Mouse (Mus musculus): Measurements from ENCODE around the gene Cx3cl1. TPM values are rescaled to one million over a fixed set of nuclear protein-coding genes. Genes with fewer than 3 reads are reported as not detected.

Gene Cx3cl1
- polyA plus RNA-seq, 1 experiment = 3.2 TPM

- no peak overlapping the region for H3K27ac ChIP-seq (ENCODE audit: insufficient read depth, low read length)
- no peak overlapping the region for H3K9ac ChIP-seq (ENCODE audit: low read depth, poor library complexity, severe bottlenecking)
- H3K4me3 ChIP-seq (ENCODE audit: low read depth, low read length) = no peak overlapping the region
- H3K4me1 ChIP-seq (ENCODE audit: control insufficient read depth, insufficient read depth, low read length) = no peaks in the 10 kb centered on the region
- no peak for TF ChIP-seq CTCF (IDR thresholded peaks at IDR 0.05; ENCODE audit: low read depth, low read length)
- TF ChIP-seq EP300 (IDR thresholded peaks at IDR 0.05; ENCODE audit: insufficient read depth, low read depth, low read length) = no peak
- TF ChIP-seq POLR2A (IDR thresholded peaks at IDR 0.05; ENCODE audit: insufficient read depth, low read length) = no peak
- no peaks in the 10 kb centered on the region for H3K36me3 ChIP-seq (ENCODE audit: control insufficient read depth, insufficient read depth, low read length, poor library complexity, severe bottlenecking)
- no peaks in the 10 kb centered on the region for H3K9me3 ChIP-seq (replicated peaks; ENCODE audit: control insufficient read depth, insufficient read depth, low read length, poor library complexity, severe bottlenecking)
- H3K27me3 ChIP-seq (ENCODE audit: control insufficient read depth, insufficient read depth, low read length, poor library complexity, severe bottlenecking) = no peaks in the 10 kb centered on the region
Observed at GRCm38 (mm10) chr8:94787524-94788501, 16.0 kb downstream of the Cx3cl1 start.

GRCm38 (mm10) chr8:94789256-94789955 lies 17.6 kb downstream of the Cx3cl1 start:
- Histone ChIP-seq H3K27ac (ENCODE audit: insufficient read depth, low read length) (no peak overlapping the region), H3K27me3 (ENCODE audit: control insufficient read depth, insufficient read depth, low read length, poor library complexity, severe bottlenecking) (no peaks in the 10 kb centered on the region), H3K4me1 (ENCODE audit: control insufficient read depth, insufficient read depth, low read length) (no peaks in the 10 kb centered on the region), H3K9me3 (replicated peaks; ENCODE audit: control insufficient read depth, insufficient read depth, low read length, poor library complexity, severe bottlenecking) (no peaks in the 10 kb centered on the region), H3K36me3 (ENCODE audit: control insufficient read depth, insufficient read depth, low read length, poor library complexity, severe bottlenecking) (no peaks in the 10 kb centered on the region), H3K4me3 (ENCODE audit: low read depth, low read length) (no peak overlapping the region), H3K9ac (ENCODE audit: low read depth, poor library complexity, severe bottlenecking) (no peak overlapping the region)
- TF ChIP-seq POLR2A (IDR thresholded peaks at IDR 0.05; ENCODE audit: insufficient read depth, low read length) (no peak), EP300 (IDR thresholded peaks at IDR 0.05; ENCODE audit: insufficient read depth, low read depth, low read length) (no peak), CTCF (IDR thresholded peaks at IDR 0.05; ENCODE audit: low read depth, low read length) (no peak)

- Histone ChIP-seq H3K4me3 (ENCODE audit: low read depth, low read length) (no peak overlapping the region), H3K4me1 (ENCODE audit: control insufficient read depth, insufficient read depth, low read length) (no peaks in the 10 kb centered on the region), H3K9me3 (replicated peaks; ENCODE audit: control insufficient read depth, insufficient read depth, low read length, poor library complexity, severe bottlenecking) (no peaks in the 10 kb centered on the region), H3K36me3 (ENCODE audit: control insufficient read depth, insufficient read depth, low read length, poor library complexity, severe bottlenecking) (no peaks in the 10 kb centered on the region), H3K27ac (ENCODE audit: insufficient read depth, low read length) (no peak overlapping the region), H3K9ac (ENCODE audit: low read depth, poor library complexity, severe bottlenecking) (no peak overlapping the region), H3K27me3 (ENCODE audit: control insufficient read depth, insufficient read depth, low read length, poor library complexity, severe bottlenecking) (no peaks in the 10 kb centered on the region)
- no peak for TF ChIP-seq EP300 (IDR thresholded peaks at IDR 0.05; ENCODE audit: insufficient read depth, low read depth, low read length)
- no peak for TF ChIP-seq CTCF (IDR thresholded peaks at IDR 0.05; ENCODE audit: low read depth, low read length)
- no peak for TF ChIP-seq POLR2A (IDR thresholded peaks at IDR 0.05; ENCODE audit: insufficient read depth, low read length)
Observed at GRCm38 (mm10) chr8:94794368-94794767, 22.6 kb downstream of the Cx3cl1 start.

GRCm38 (mm10) chr8:94794782-94795181 lies 23.0 kb downstream of the Cx3cl1 start:
- Histone ChIP-seq H3K4me3 (ENCODE audit: low read depth, low read length) (no peak overlapping the region), H3K9ac (ENCODE audit: low read depth, poor library complexity, severe bottlenecking) (no peak overlapping the region), H3K9me3 (replicated peaks; ENCODE audit: control insufficient read depth, insufficient read depth, low read length, poor library complexity, severe bottlenecking) (no peaks in the 10 kb centered on the region), H3K27me3 (ENCODE audit: control insufficient read depth, insufficient read depth, low read length, poor library complexity, severe bottlenecking) (no peaks in the 10 kb centered on the region), H3K36me3 (ENCODE audit: control insufficient read depth, insufficient read depth, low read length, poor library complexity, severe bottlenecking) (no peaks in the 10 kb centered on the region), H3K27ac (ENCODE audit: insufficient read depth, low read length) (no peak overlapping the region), H3K4me1 (ENCODE audit: control insufficient read depth, insufficient read depth, low read length) (no peaks in the 10 kb centered on the region)
- TF ChIP-seq POLR2A (IDR thresholded peaks at IDR 0.05; ENCODE audit: insufficient read depth, low read length) = no peak
- TF ChIP-seq EP300 (IDR thresholded peaks at IDR 0.05; ENCODE audit: insufficient read depth, low read depth, low read length) = no peak
- no peak for TF ChIP-seq CTCF (IDR thresholded peaks at IDR 0.05; ENCODE audit: low read depth, low read length)

- H3K36me3 ChIP-seq (ENCODE audit: control insufficient read depth, insufficient read depth, low read length, poor library complexity, severe bottlenecking) = no peaks in the 10 kb centered on the region
- H3K4me1 ChIP-seq (ENCODE audit: control insufficient read depth, insufficient read depth, low read length) = no peaks in the 10 kb centered on the region
- H3K27me3 ChIP-seq (ENCODE audit: control insufficient read depth, insufficient read depth, low read length, poor library complexity, severe bottlenecking) = no peaks in the 10 kb centered on the region
- H3K9me3 ChIP-seq (replicated peaks; ENCODE audit: control insufficient read depth, insufficient read depth, low read length, poor library complexity, severe bottlenecking) = no peaks in the 10 kb centered on the region
- TF ChIP-seq POLR2A (IDR thresholded peaks at IDR 0.05; ENCODE audit: insufficient read depth, low read length) = no peak
- no peak overlapping the region for H3K9ac ChIP-seq (ENCODE audit: low read depth, poor library complexity, severe bottlenecking)
- H3K4me3 ChIP-seq (ENCODE audit: low read depth, low read length) = no peak overlapping the region
- H3K27ac ChIP-seq (ENCODE audit: insufficient read depth, low read length) = no peak overlapping the region
Observed at GRCm38 (mm10) chr8:94800278-94800968, 28.6 kb downstream of the Cx3cl1 start.
